Comparison of ENCODE assay signal across 12 mouse cellular contexts in the genomic region with DNA sequence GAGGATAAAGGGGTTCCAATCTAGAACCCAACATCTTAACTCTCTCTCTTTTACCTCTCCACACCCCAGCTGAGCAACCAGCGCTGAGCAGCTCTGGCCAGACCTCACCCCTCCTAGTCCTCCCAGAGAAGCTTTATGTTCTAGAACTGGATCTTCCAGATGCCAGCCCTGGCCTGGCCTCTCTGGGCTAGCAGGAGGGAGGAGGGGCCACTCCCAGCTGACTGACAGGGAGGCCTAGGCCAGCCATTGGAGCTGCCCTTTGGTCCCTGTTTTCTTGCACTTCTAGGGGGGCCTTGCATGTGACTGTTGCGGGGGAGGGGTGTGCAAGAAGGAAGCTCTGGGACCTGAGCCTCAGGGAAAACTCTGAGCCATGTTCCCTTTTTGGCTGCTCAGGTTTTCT. TPM values are rescaled to one million over a fixed set of nuclear protein-coding genes. Genes with fewer than 3 reads are reported as not detected.
A peak's percentile ranks its signal among the peaks of the same experiment; 100 is the strongest.
DNase-seq lines count a peak whose midpoint lies in the region; ATAC-seq and TF ChIP-seq lines count a peak whose summit lies in the region.
"Had no signal": no experiment of that assay in that cellular context is flagged by ENCODE, and none has a peak within 500 bp of the region (broad histone marks: within the 10 kb centered on the region; RNA-seq: fewer than 3 reads in every experiment).

No protein-coding gene starts in this region.

- peak; percentile 64 for DNase-seq in heart, adult 11 months
- no peak for DNase-seq in heart, adult 18-20 months
- DNase-seq in embryonic facial prominence, embryonic 14.5 days (ENCODE audit: low spot score) = peak; percentile 11
- DNase-seq in kidney, adult 8-10 months = peak; percentile 85 to 88
- DNase-seq in liver, embryonic 13.5 days = no peak
- DNase-seq in cerebellum, adult 2 months = no peak
- DNase-seq in adrenal gland, adult 8-10 months = no peak
- no peak for DNase-seq in cerebellum, postnatal 25 days
- DNase-seq: heart, postnatal 36 days; left cerebral cortex, postnatal 4 days had no signal

- no peak for TF ChIP-seq POLR2A in cerebellum, adult 2 months (IDR thresholded peaks at IDR 0.05; ENCODE audit: borderline replicate concordance, insufficient read depth, low read length)

- no peaks in the 10 kb centered on the region for H3K36me3 ChIP-seq in embryonic facial prominence, embryonic 14.5 days (ENCODE audit: control insufficient read depth, insufficient read depth, low read length)
- no peaks in the 10 kb centered on the region for H3K36me3 ChIP-seq in liver, embryonic 13.5 days
- H3K36me3 ChIP-seq: embryonic facial prominence, embryonic 13.5 days; neural tube, embryonic 12.5 days had no signal

- no peak for TF ChIP-seq CTCF in cerebellum, adult 2 months (IDR thresholded peaks at IDR 0.05; ENCODE audit: borderline replicate concordance, insufficient read depth, low read depth, low read length)

- no peak overlapping the region for H3K27ac ChIP-seq in embryonic facial prominence, embryonic 14.5 days (replicated peaks; ENCODE audit: low read depth, low read length)
- H3K27ac ChIP-seq in liver, embryonic 13.5 days = peak overlapping the region; percentile 98
- no peak overlapping the region for H3K27ac ChIP-seq in cerebellum, adult 2 months (ENCODE audit: insufficient read depth, low read length)
- H3K27ac ChIP-seq: embryonic facial prominence, embryonic 13.5 days; neural tube, embryonic 12.5 days had no signal

- H3K27me3 ChIP-seq in embryonic facial prominence, embryonic 14.5 days (replicated peaks; ENCODE audit: control insufficient read depth, insufficient read depth, low read length) = peaks cover 32% of the 10 kb centered on the region
- H3K27me3 ChIP-seq in liver, embryonic 13.5 days = peaks cover 5% of the 10 kb centered on the region; the same call in 1 of the 2 replicates
- H3K27me3 ChIP-seq in cerebellum, adult 2 months (ENCODE audit: control insufficient read depth, insufficient read depth, low read length) = no peaks in the 10 kb centered on the region; the same call in 1 of the 2 replicates

- H3K4me3 ChIP-seq in embryonic facial prominence, embryonic 14.5 days (ENCODE audit: low read depth, low read length) = no peak overlapping the region
- H3K4me3 ChIP-seq in liver, embryonic 13.5 days (replicated peaks) = peak overlapping the region; percentile 50
- H3K4me3 ChIP-seq in cerebellum, adult 2 months (replicated peaks; ENCODE audit: insufficient read depth, low read depth, low read length) = no peak overlapping the region
- H3K4me3 ChIP-seq: embryonic facial prominence, embryonic 13.5 days; neural tube, embryonic 12.5 days had no signal

- no peak overlapping the region for H3K9ac ChIP-seq in embryonic facial prominence, embryonic 14.5 days (ENCODE audit: low read depth, low read length)
- H3K9ac ChIP-seq in liver, embryonic 13.5 days = peak overlapping the region; percentile 61
- H3K9ac ChIP-seq: embryonic facial prominence, embryonic 13.5 days; neural tube, embryonic 12.5 days had no signal

- H3K9me3 ChIP-seq in embryonic facial prominence, embryonic 14.5 days (ENCODE audit: control insufficient read depth, low read length) = no peaks in the 10 kb centered on the region
- no peaks in the 10 kb centered on the region for H3K9me3 ChIP-seq in liver, embryonic 13.5 days (replicated peaks)
- H3K9me3 ChIP-seq: embryonic facial prominence, embryonic 13.5 days; neural tube, embryonic 12.5 days had no signal

- no peak overlapping the region for H3K4me2 ChIP-seq in embryonic facial prominence, embryonic 14.5 days (ENCODE audit: low read depth, low read length)
- H3K4me2 ChIP-seq in liver, embryonic 13.5 days = peak overlapping the region; percentile 86
- H3K4me2 ChIP-seq: embryonic facial prominence, embryonic 13.5 days; neural tube, embryonic 12.5 days had no signal

- ATAC-seq in embryonic facial prominence, embryonic 14.5 days (ENCODE audit: low read depth) = no peak
- ATAC-seq in liver, embryonic 13.5 days (ENCODE audit: low read depth) = no peak

- peaks cover under 1% of the 10 kb centered on the region; the same call in 1 of the 2 replicates for H3K4me1 ChIP-seq in embryonic facial prominence, embryonic 14.5 days (ENCODE audit: control insufficient read depth, insufficient read depth, low read length)
- peaks cover 90% of the 10 kb centered on the region for H3K4me1 ChIP-seq in liver, embryonic 13.5 days (replicated peaks)
- no peaks in the 10 kb centered on the region for H3K4me1 ChIP-seq in cerebellum, adult 2 months (ENCODE audit: control insufficient read depth, insufficient read depth, low read length)

- WGBS in embryonic facial prominence, embryonic 14.5 days = 67% methylated on average over 2 of the region's 2 CpGs
- 62% methylated on average over 2 of the region's 2 CpGs for WGBS in liver, embryonic 13.5 days (ENCODE audit: insufficient replicate concordance)
- 72% methylated on average over 2 of the region's 2 CpGs for WGBS in cerebellum, adult 2 months

RNA-seq across cellular contexts. Expression of a gene that starts 2.1 kb away (rescaled TPM):
- total RNA-seq in heart, adult 18-20 months (2021) = under 1 TPM; 0.42 to 0.67 TPM
- 7.7 and 18.5 TPM in 2 replicates for polyA plus RNA-seq in embryonic facial prominence, embryonic 14.5 days (2014; fragmentation: Nextera tagmentation; extraction: Ambion mirVana)
- polyA plus RNA-seq in liver, embryonic 13.5 days (2015; fragmentation: Nextera tagmentation; extraction: Ambion mirVana) = 21.2 and 23.7 TPM in 2 replicates
- polyA plus RNA-seq in cerebellum, adult 2 months (2012; rRNA removed) = 0.74 and 1.0 TPM in 2 replicates
- 1 to 10 TPM in 2 of 4 experiments, under 1 TPM in 1, not detected in 1; 0.37 to 1.1 (median 1.0) TPM for total RNA-seq in adrenal gland, adult 8-10 months (2022)
- total RNA-seq: heart, postnatal 36 days had no signal

RNA-seq across cellular contexts. Expression of a gene that starts 34.4 kb away (rescaled TPM):
- 1 to 10 TPM; 2.3 to 3.7 TPM for total RNA-seq in heart, adult 18-20 months (2021)
- polyA plus RNA-seq in embryonic facial prominence, embryonic 14.5 days (2014; fragmentation: Nextera tagmentation; extraction: Ambion mirVana) = 1.3 and 1.6 TPM in 2 replicates
- 29.3 and 31.5 TPM in 2 replicates for polyA plus RNA-seq in liver, embryonic 13.5 days (2015; fragmentation: Nextera tagmentation; extraction: Ambion mirVana)
- polyA plus RNA-seq in cerebellum, adult 2 months (2012; rRNA removed) = 2.1 and 2.7 TPM in 2 replicates
- 1 to 10 TPM; 1.9 to 4.0 (median 2.6) TPM for total RNA-seq in adrenal gland, adult 8-10 months (2022)

RNA-seq across cellular contexts. Expression of a gene that starts 43.5 kb away (rescaled TPM):
- not detected for total RNA-seq in heart, adult 18-20 months (2021)
- polyA plus RNA-seq in embryonic facial prominence, embryonic 14.5 days (2014; fragmentation: Nextera tagmentation; extraction: Ambion mirVana) = 0.48 and 0.84 TPM in 2 replicates
- polyA plus RNA-seq in liver, embryonic 13.5 days (2015; fragmentation: Nextera tagmentation; extraction: Ambion mirVana) = 0.05 and 0.06 TPM in 2 replicates
- 6.6 and 7.4 TPM in 2 replicates for polyA plus RNA-seq in cerebellum, adult 2 months (2012; rRNA removed)
- total RNA-seq in adrenal gland, adult 8-10 months (2022) = not detected
- total RNA-seq: heart, postnatal 36 days had no signal

Comparison
In these comparisons a context has a peak if more than half of its experiments do, and no peak if none do; other contexts are left out.
1. DNase-seq: peak in heart, adult 11 months (single experiment), embryonic facial prominence, embryonic 14.5 days (single experiment) and kidney, adult 8-10 months (2 of 2); none in heart, adult 18-20 months (0 of 2), liver, embryonic 13.5 days (single experiment), cerebellum, adult 2 months (0 of 2), adrenal gland, adult 8-10 months (single experiment) and cerebellum, postnatal 25 days (0 of 2).